7 mouse cellular contexts compared by ENCODE assay signal in the genomic region with DNA sequence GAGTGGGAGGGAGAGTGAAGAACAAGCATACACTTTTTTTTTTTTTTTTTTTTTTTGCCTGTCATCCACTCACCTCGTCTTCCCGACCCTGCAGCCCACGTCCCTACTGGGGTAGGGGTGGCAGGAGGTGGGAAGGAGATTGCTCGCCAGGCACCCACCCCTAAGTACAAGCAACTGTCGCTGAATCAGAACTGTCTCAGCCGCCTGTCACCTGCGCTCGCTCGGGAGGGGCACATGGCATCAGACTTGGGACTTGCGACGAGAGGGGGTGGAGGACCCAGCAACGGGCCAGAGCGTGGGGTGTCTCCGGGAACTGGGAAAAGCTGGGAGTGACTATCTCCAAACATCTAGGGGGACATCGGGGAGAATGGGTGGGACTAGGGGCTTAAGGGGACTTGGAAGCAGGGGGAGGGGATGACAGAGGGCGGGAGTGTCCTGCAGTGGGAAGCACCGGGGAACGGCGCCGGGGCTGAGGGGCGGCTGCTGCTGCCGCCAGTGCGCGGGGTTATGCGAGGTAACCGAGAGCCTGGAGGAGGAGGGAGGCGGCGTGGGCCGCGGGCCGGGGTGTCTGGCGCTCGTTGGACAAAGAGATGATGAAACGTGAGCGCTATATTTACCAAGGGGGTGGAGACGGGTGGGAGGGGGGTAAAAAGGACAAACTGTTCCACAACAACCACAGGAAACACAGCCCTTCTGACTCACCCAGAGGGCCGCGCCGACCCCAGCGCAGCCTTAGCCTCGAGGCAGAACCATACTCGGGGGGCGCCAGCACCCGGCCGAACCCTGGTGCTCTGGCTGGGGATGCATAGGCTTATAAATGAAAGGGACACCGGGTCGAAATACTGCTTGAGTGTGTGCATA. TPM values are rescaled to one million over a fixed set of nuclear protein-coding genes. Genes with fewer than 3 reads are reported as not detected.
A peak's percentile ranks its signal among the peaks of the same experiment; 100 is the strongest.
DNase-seq lines count a peak whose midpoint lies in the region; ATAC-seq and TF ChIP-seq lines count a peak whose summit lies in the region.

No protein-coding gene starts in this region.

- peak; percentile 92 for DNase-seq in adrenal gland, adult 8-10 months
- peak; percentile 72 for DNase-seq in embryonic facial prominence, embryonic 10.5 days (ENCODE audit: low spot score)
- peak; percentile 75 to 91 for DNase-seq in gastrocnemius, postnatal 4 days (ENCODE audit: low spot score in 2 of 2)
- DNase-seq in limb, embryonic 11.5 days (ENCODE audit: low spot score) = peak; percentile 65
- peak; percentile 98 for DNase-seq in skeletal muscle tissue, adult 2 months (ENCODE audit: low read depth, low spot score)

- H3K27ac ChIP-seq in embryonic facial prominence, embryonic 10.5 days (replicated peaks) = peak overlapping the region; percentile 61
- peak overlapping the region; percentile 97 for H3K27ac ChIP-seq in intestine, postnatal 0 days (ENCODE audit: low read depth, low read length)
- no peak overlapping the region for H3K27ac ChIP-seq in limb, embryonic 11.5 days (replicated peaks; ENCODE audit: low read depth, low read length)
- no peak overlapping the region for H3K27ac ChIP-seq in midbrain, embryonic 12.5 days (replicated peaks)

- under 1% methylated on average over 47 of the region's 47 CpGs for WGBS in embryonic facial prominence, embryonic 10.5 days
- under 1% methylated on average over 47 of the region's 47 CpGs for WGBS in intestine, postnatal 0 days
- WGBS in limb, embryonic 11.5 days = 1% methylated on average over 47 of the region's 47 CpGs
- under 1% methylated on average over 46 of the region's 47 CpGs for WGBS in midbrain, embryonic 12.5 days

- H3K4me1 ChIP-seq in embryonic facial prominence, embryonic 10.5 days = peaks cover 41% of the 10 kb centered on the region
- 0 out of 2 replicates have a peak, but pooled peaks cover 7% of the 10 kb centered on the region for H3K4me1 ChIP-seq in intestine, postnatal 0 days (replicated peaks; ENCODE audit: control insufficient read depth, insufficient read depth, low read length)
- H3K4me1 ChIP-seq in limb, embryonic 11.5 days (ENCODE audit: control insufficient read depth, insufficient read depth, low read length) = peaks cover 24% of the 10 kb centered on the region
- peaks cover 38% of the 10 kb centered on the region for H3K4me1 ChIP-seq in midbrain, embryonic 12.5 days

- no peaks in the 10 kb centered on the region for H3K36me3 ChIP-seq in embryonic facial prominence, embryonic 10.5 days (replicated peaks)
- no peaks in the 10 kb centered on the region for H3K36me3 ChIP-seq in intestine, postnatal 0 days (ENCODE audit: control insufficient read depth, insufficient read depth)
- H3K36me3 ChIP-seq in limb, embryonic 11.5 days (ENCODE audit: control insufficient read depth, insufficient read depth, low read length) = no peaks in the 10 kb centered on the region
- H3K36me3 ChIP-seq in midbrain, embryonic 12.5 days = no peaks in the 10 kb centered on the region

- H3K27me3 ChIP-seq in embryonic facial prominence, embryonic 10.5 days (replicated peaks; ENCODE audit: low read depth, poor library complexity, severe bottlenecking) = peaks cover 86% of the 10 kb centered on the region
- no peaks in the 10 kb centered on the region for H3K27me3 ChIP-seq in intestine, postnatal 0 days (replicated peaks; ENCODE audit: control insufficient read depth, insufficient read depth, low read length)
- H3K27me3 ChIP-seq in limb, embryonic 11.5 days (ENCODE audit: control insufficient read depth, insufficient read depth, low read length) = peaks cover 19% of the 10 kb centered on the region
- peaks cover 72% of the 10 kb centered on the region for H3K27me3 ChIP-seq in midbrain, embryonic 12.5 days

- no peaks in the 10 kb centered on the region for H3K9me3 ChIP-seq in embryonic facial prominence, embryonic 10.5 days
- H3K9me3 ChIP-seq in intestine, postnatal 0 days (ENCODE audit: control insufficient read depth) = no peaks in the 10 kb centered on the region
- no peaks in the 10 kb centered on the region for H3K9me3 ChIP-seq in limb, embryonic 11.5 days (ENCODE audit: control insufficient read depth, low read length)
- H3K9me3 ChIP-seq in midbrain, embryonic 12.5 days = no peaks in the 10 kb centered on the region

- peak overlapping the region; percentile 79 for H3K4me2 ChIP-seq in intestine, postnatal 0 days (replicated peaks; ENCODE audit: low read depth)
- H3K4me2 ChIP-seq in limb, embryonic 11.5 days (ENCODE audit: low read depth, severe bottlenecking) = peak overlapping the region; percentile 76
- H3K4me2 ChIP-seq in midbrain, embryonic 12.5 days (replicated peaks) = peak overlapping the region; percentile 82

- TF ChIP-seq CTCF in intestine, postnatal 0 days (IDR thresholded peaks at IDR 0.05; ENCODE audit: low read depth) = no peak

- H3K9ac ChIP-seq in intestine, postnatal 0 days (ENCODE audit: low read depth, low read length) = peak overlapping the region; percentile 57
- H3K9ac ChIP-seq in limb, embryonic 11.5 days (ENCODE audit: low read length) = peak overlapping the region; percentile 34; the same call in 1 of the 2 replicates
- peak overlapping the region; percentile 53 for H3K9ac ChIP-seq in midbrain, embryonic 12.5 days (replicated peaks)

- peak overlapping the region; percentile 59 for H3K4me3 ChIP-seq in embryonic facial prominence, embryonic 10.5 days
- H3K4me3 ChIP-seq in intestine, postnatal 0 days (ENCODE audit: low read depth, low read length) = peak overlapping the region; percentile 32
- peak overlapping the region; percentile 31 for H3K4me3 ChIP-seq in limb, embryonic 11.5 days (ENCODE audit: low read depth, low read length)
- H3K4me3 ChIP-seq in midbrain, embryonic 12.5 days = peak overlapping the region; percentile 43

- peak; percentile 46 for ATAC-seq in intestine, postnatal 0 days
- peak; percentile 19; the same call in 1 of the 2 replicates for ATAC-seq in limb, embryonic 11.5 days (ENCODE audit: insufficient number of reproducible peaks, low FRiP score, low TSS enrichment, low read depth)
- ATAC-seq in midbrain, embryonic 12.5 days (ENCODE audit: low FRiP score, low read depth) = peak; percentile 41

RNA-seq across cellular contexts. Expression of a gene that starts 6.4 kb away (rescaled TPM):
- total RNA-seq in adrenal gland, adult 8-10 months (2022) = 10 to 100 TPM; 57.6 to 89.0 (median 71.0) TPM
- polyA plus RNA-seq in embryonic facial prominence, embryonic 10.5 days (2016; fragmentation: Nextera tagmentation; extraction: Ambion mirVana) = 0.79 and 0.96 TPM in 2 replicates
- 10 to 100 TPM; 21.4 to 33.2 TPM for total RNA-seq in gastrocnemius, postnatal 4 days (2021)
- polyA plus RNA-seq in intestine, postnatal 0 days (2015; fragmentation: Nextera tagmentation; extraction: Ambion mirVana) = 12.1 and 15.3 TPM in 2 replicates
- polyA plus RNA-seq in limb, embryonic 11.5 days (2014; fragmentation: Nextera tagmentation; extraction: Ambion mirVana) = 1.2 and 1.6 TPM in 2 replicates
- polyA plus RNA-seq in midbrain, embryonic 12.5 days (2016; fragmentation: Nextera tagmentation; extraction: Ambion mirVana) = 0.80 and 1.1 TPM in 2 replicates

Comparison
In these comparisons a context has a peak if more than half of its experiments do, and no peak if none do; other contexts are left out.
1. H3K27ac ChIP-seq: peak in embryonic facial prominence, embryonic 10.5 days (single experiment) and intestine, postnatal 0 days (single experiment); none in limb, embryonic 11.5 days (single experiment) and midbrain, embryonic 12.5 days (single experiment).
2. Peak in every context shown above with its lines, with median percentiles within 50 percentile points of each other: DNase-seq, H3K4me3 ChIP-seq, ATAC-seq, H3K4me2 ChIP-seq and H3K9ac ChIP-seq.